Mouse (Mus musculus): ENCODE measurements at regions not wholly inside any gene's neighbourhood (a gene's known extent, or its start where the extent isn't known, plus 50 kb on each side); places are given as distances from the start of the nearest gene placed in this dataset.

DNA sequence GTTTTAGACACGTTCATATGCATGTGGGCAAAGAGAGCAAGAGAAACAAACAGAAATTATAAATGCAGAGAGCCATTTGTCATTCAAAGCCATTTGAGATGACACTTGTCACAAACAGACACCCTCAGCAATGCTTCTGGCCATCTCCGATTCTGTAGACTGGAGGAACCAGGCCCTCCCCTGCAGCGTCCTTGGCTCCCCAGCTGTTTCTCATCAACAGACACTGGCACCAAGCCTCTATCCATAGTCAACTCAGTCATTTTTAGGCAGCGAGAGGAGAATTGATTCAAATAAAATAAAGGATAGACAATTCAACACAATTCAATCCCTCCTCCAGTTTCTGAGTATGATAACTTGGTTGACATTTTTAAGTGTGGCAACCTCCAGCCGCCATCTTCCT is 130.1 kb upstream of the Rpl34 start:
- H3K79me3 ChIP-seq (ENCODE audit: low read depth) = no peaks in the 10 kb centered on the region
- no peaks in the 10 kb centered on the region for H3K79me2 ChIP-seq (ENCODE audit: control insufficient read depth, insufficient read depth)
- no peak overlapping the region for H3K4me3 ChIP-seq (ENCODE audit: insufficient read depth, poor library complexity, severe bottlenecking)
- no peak overlapping the region for H3ac ChIP-seq (ENCODE audit: control insufficient read depth, insufficient read length, low read depth)
- H3K36me3 ChIP-seq (ENCODE audit: control insufficient read depth, insufficient read depth) = no peaks in the 10 kb centered on the region
- H3K27me3 ChIP-seq (ENCODE audit: control insufficient read depth, insufficient read depth, insufficient read length) = no peaks in the 10 kb centered on the region
- no peak for TF ChIP-seq CEBPB (IDR thresholded peaks at IDR 0.05; ENCODE audit: low read depth)
- no peak for TF ChIP-seq MYOG (IDR thresholded peaks at IDR 0.05; ENCODE audit: control insufficient read depth, extremely low read depth, insufficient read length)
- no peak for TF ChIP-seq USF1 (IDR thresholded peaks at IDR 0.05; ENCODE audit: low read depth)
- TF ChIP-seq MYOD1 (IDR thresholded peaks at IDR 0.05; ENCODE audit: control insufficient read depth, insufficient read length, low read depth) = no peak
- TF ChIP-seq FOSL1 (IDR thresholded peaks at IDR 0.05; ENCODE audit: insufficient read depth, low read length, poor library complexity, severe bottlenecking) = no peak
- TF ChIP-seq MAX (IDR thresholded peaks at IDR 0.05) = no peak
- TF ChIP-seq CTCF (IDR thresholded peaks at IDR 0.05; ENCODE audit: control insufficient read depth, insufficient read depth, insufficient read length) = no peak

DNA sequence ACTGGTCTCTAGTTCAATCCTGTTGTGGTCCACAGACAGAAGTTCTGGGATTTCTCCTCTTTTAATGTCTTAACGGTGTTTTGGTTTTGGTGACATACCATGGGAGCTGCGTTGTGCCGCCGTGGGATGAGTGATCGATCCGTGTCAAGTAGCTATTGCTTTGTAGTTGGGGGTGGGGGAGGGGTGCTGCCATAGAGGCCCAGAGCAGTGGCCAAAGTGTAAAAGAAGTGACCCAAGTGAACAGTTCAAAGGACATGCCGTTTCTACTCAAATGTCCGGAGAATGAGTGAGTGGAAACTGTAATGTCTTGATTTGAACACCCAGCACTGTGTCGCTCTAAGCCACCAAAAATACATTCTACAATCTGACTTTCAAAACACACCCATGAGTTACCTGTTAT is 123.7 kb upstream of the Rpl34 start:
- no peak for TF ChIP-seq MYOD1 (IDR thresholded peaks at IDR 0.05; ENCODE audit: control insufficient read depth, insufficient read length, low read depth)
- no peak for TF ChIP-seq CTCF (IDR thresholded peaks at IDR 0.05; ENCODE audit: control insufficient read depth, insufficient read depth, insufficient read length)
- TF ChIP-seq CEBPB (IDR thresholded peaks at IDR 0.05; ENCODE audit: low read depth) = no peak
- no peak for TF ChIP-seq MYOG (IDR thresholded peaks at IDR 0.05; ENCODE audit: control insufficient read depth, extremely low read depth, insufficient read length)
- no peak for TF ChIP-seq USF1 (IDR thresholded peaks at IDR 0.05; ENCODE audit: low read depth)
- TF ChIP-seq FOSL1 (IDR thresholded peaks at IDR 0.05; ENCODE audit: insufficient read depth, low read length, poor library complexity, severe bottlenecking) = no peak
- Histone ChIP-seq H3ac (ENCODE audit: control insufficient read depth, insufficient read length, low read depth) (no peak overlapping the region), H3K79me3 (ENCODE audit: low read depth) (no peaks in the 10 kb centered on the region), H3K36me3 (ENCODE audit: control insufficient read depth, insufficient read depth) (no peaks in the 10 kb centered on the region), H3K79me2 (ENCODE audit: control insufficient read depth, insufficient read depth) (no peaks in the 10 kb centered on the region), H3K27me3 (ENCODE audit: control insufficient read depth, insufficient read depth, insufficient read length) (no peaks in the 10 kb centered on the region), H3K4me3 (ENCODE audit: insufficient read depth, poor library complexity, severe bottlenecking) (no peak overlapping the region)

DNA sequence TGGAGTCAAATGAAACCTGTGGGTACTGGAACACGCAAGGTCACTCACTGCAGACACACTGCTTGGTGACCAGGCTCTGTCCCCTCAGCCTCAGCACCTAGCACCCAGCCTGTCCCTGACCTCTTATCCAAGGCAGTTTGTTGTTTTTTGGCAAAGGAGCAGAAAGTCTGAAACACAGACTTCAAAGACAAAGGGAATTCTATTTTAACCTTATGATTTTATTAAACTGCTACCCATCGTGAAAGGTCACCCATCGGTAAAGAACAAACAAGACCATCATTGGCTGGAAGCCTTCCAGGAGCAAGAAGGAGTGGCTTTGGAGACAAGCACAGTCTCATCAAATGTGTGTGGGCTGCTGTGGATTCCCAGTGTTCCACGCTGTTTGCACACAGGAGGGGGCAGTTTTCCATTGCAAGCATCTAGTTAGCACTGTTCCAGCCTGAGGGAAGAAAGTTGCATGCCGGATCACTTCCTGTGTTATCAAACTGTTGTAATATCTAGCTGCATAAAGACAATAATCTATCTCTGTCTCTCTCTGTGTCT is 120.6 kb upstream of the Rpl34 start:
- H3K4me3 ChIP-seq (ENCODE audit: insufficient read depth, poor library complexity, severe bottlenecking) = no peak overlapping the region
- H3K79me2 ChIP-seq (ENCODE audit: control insufficient read depth, insufficient read depth) = no peaks in the 10 kb centered on the region
- no peak for TF ChIP-seq MYOG (IDR thresholded peaks at IDR 0.05; ENCODE audit: control insufficient read depth, extremely low read depth, insufficient read length)
- no peak for TF ChIP-seq MAX (IDR thresholded peaks at IDR 0.05)
- TF ChIP-seq MYOD1 (IDR thresholded peaks at IDR 0.05; ENCODE audit: control insufficient read depth, insufficient read length, low read depth) = no peak
- TF ChIP-seq USF1 (IDR thresholded peaks at IDR 0.05; ENCODE audit: low read depth) = no peak
- TF ChIP-seq CEBPB (IDR thresholded peaks at IDR 0.05; ENCODE audit: low read depth) = no peak
- no peak for TF ChIP-seq FOSL1 (IDR thresholded peaks at IDR 0.05; ENCODE audit: insufficient read depth, low read length, poor library complexity, severe bottlenecking)
- TF ChIP-seq CTCF (IDR thresholded peaks at IDR 0.05; ENCODE audit: control insufficient read depth, insufficient read depth, insufficient read length) = no peak
- no peak overlapping the region for H3ac ChIP-seq (ENCODE audit: control insufficient read depth, insufficient read length, low read depth)
- no peaks in the 10 kb centered on the region for H3K27me3 ChIP-seq (ENCODE audit: control insufficient read depth, insufficient read depth, insufficient read length)
- H3K36me3 ChIP-seq (ENCODE audit: control insufficient read depth, insufficient read depth) = no peaks in the 10 kb centered on the region
- no peaks in the 10 kb centered on the region for H3K79me3 ChIP-seq (ENCODE audit: low read depth)

DNA sequence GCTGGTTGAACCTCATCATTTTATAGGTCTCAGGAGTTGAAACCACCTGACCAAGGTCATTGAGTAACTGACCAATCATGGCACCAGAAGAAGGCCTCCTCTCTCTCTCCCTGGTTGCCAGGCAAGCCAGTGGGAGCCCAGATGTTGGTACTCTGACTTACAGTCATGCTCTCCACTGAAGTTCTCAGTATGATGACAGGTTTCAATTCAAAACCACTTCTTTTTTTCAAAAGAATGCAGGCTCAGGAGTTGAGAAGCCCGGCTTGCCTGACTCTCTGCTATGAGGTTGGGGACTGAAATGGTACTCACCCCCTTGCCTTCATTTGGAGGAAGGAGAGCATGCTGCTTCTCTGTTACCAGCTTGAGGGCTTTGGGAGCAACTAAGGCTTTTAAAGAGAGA is 111.6 kb upstream of the Rpl34 start:
- no peaks in the 10 kb centered on the region for H3K36me3 ChIP-seq (ENCODE audit: control insufficient read depth, insufficient read depth)
- H3K27me3 ChIP-seq (ENCODE audit: control insufficient read depth, insufficient read depth, insufficient read length) = no peaks in the 10 kb centered on the region
- no peaks in the 10 kb centered on the region for H3K79me3 ChIP-seq (ENCODE audit: low read depth)
- TF ChIP-seq MAX (IDR thresholded peaks at IDR 0.05) (no peak), USF1 (IDR thresholded peaks at IDR 0.05; ENCODE audit: low read depth) (no peak)
- H3ac ChIP-seq (ENCODE audit: control insufficient read depth, insufficient read length, low read depth) = no peak overlapping the region
- H3K79me2 ChIP-seq (ENCODE audit: control insufficient read depth, insufficient read depth) = no peaks in the 10 kb centered on the region
- H3K4me3 ChIP-seq (ENCODE audit: insufficient read depth, poor library complexity, severe bottlenecking) = no peak overlapping the region

DNA sequence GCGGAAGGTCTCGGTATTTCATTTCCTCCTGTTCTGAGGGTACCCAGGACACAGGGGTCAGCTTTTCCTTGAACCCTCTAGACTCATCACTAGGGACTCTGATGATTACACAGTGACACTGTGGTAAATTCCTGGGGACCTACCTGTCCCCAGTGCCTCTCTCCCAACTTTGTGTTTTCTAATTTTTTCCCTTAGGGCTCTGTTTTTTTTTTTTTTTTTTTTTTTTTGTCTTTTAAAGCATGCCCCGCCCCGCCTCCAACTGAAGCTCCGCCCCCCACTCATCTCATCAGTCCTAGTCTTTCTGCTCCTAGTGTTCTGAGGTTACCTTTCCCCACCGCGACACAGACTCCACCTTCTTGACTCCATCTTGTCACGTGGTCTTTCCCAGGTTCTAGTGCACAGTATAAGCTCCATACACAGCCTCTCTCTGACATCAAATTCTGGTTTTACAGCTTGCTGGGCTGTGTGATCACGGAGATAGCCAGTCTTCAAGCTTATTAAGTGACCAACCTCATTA is 109.8 kb upstream of the Rpl34 start:
- no peak for TF ChIP-seq MYOD1 (IDR thresholded peaks at IDR 0.05; ENCODE audit: control insufficient read depth, insufficient read length, low read depth)
- no peak for TF ChIP-seq USF1 (IDR thresholded peaks at IDR 0.05; ENCODE audit: low read depth)
- TF ChIP-seq MAX (IDR thresholded peaks at IDR 0.05) = no peak
- TF ChIP-seq MYOG (IDR thresholded peaks at IDR 0.05; ENCODE audit: control insufficient read depth, extremely low read depth, insufficient read length) = no peak
- TF ChIP-seq CTCF (IDR thresholded peaks at IDR 0.05; ENCODE audit: control insufficient read depth, insufficient read depth, insufficient read length) = no peak
- TF ChIP-seq FOSL1 (IDR thresholded peaks at IDR 0.05; ENCODE audit: insufficient read depth, low read length, poor library complexity, severe bottlenecking) = no peak
- H3K36me3 ChIP-seq (ENCODE audit: control insufficient read depth, insufficient read depth) = no peaks in the 10 kb centered on the region
- H3K27me3 ChIP-seq (ENCODE audit: control insufficient read depth, insufficient read depth, insufficient read length) = no peaks in the 10 kb centered on the region
- H3K4me3 ChIP-seq (ENCODE audit: insufficient read depth, poor library complexity, severe bottlenecking) = no peak overlapping the region
- no peak overlapping the region for H3ac ChIP-seq (ENCODE audit: control insufficient read depth, insufficient read length, low read depth)
- no peaks in the 10 kb centered on the region for H3K79me2 ChIP-seq (ENCODE audit: control insufficient read depth, insufficient read depth)
- H3K79me3 ChIP-seq (ENCODE audit: low read depth) = no peaks in the 10 kb centered on the region
